Mouse (Mus musculus): ENCODE results near the gene Gtf2h2. TPM values are rescaled to one million over a fixed set of nuclear protein-coding genes. Genes with fewer than 3 reads are reported as not detected.

Gene Gtf2h2
- total RNA-seq (2023), result 50.4 to 58.8 TPM (median 52.8 TPM) in 4 replicates

GRCm38 (mm10) chr13:100492061-100492787, at the start of gene Gtf2h2:
TSS of gene Gtf2h2 (minus strand) at chr13:100492579.

DNA sequence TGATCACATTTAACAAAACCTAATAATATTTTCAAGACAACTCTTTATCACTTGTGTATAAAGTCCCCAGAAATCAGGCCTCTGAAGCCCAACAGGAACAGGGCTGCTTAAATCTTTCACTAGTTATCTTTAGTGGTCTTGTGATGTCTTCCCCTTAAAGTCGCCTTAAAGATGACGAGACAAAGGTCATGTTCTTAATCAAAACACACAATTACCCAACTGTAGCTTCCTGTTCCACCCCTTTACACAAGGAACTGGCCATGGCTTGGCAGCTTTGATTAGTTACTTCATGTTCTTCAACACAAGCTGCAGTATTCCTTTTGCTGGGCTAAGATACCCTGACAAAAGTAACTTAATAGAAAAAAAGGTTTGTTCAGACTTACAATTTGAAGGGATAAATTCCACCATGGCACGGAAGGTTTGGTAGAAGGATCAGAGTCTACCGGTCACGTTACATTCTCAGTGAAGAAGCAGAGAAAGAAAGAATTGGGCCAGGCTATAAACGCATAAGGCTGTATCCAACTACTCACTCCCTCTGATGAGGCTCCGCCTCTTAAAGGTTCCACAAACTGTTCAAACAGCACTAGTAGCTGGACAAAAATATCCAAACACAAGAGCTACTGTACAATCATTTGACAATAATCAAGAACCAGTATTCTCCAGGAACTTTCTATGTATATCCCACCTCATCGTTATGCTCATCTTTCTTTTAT, 39.8 kb downstream of the Gtf2h2 start, which contains the start of gene Naip1:
TSS of gene Naip1 (minus strand) at position 455 of the 713 bp plus-strand sequence.

Other genes starting within 250 kb of the Gtf2h2 start
- 5.8 to 6.8 TPM (median 6.1 TPM) in 4 replicates for gene Naip5, start 246.3 kb downstream of the Gtf2h2 start, total RNA-seq (2023)
- 3.1 to 4.0 TPM (median 3.6 TPM) in 4 replicates for gene Naip6, start 174.9 kb downstream of the Gtf2h2 start, total RNA-seq (2023)
- 0.17 to 0.19 TPM in 2 of 4 replicates, not detected in the others for gene Naip1, start 39.7 kb downstream of the Gtf2h2 start, total RNA-seq (2023)
- 0.24 TPM in 1 of 4 replicates, not detected in the others for gene Ocln, start 60.1 kb upstream of the Gtf2h2 start, total RNA-seq (2023)
- 9.2 to 15.0 TPM (median 10.3 TPM) in 4 replicates for gene Marveld2, start 124.4 kb upstream of the Gtf2h2 start, total RNA-seq (2023)
- gene Ak6, start 158.4 kb upstream of the Gtf2h2 start, total RNA-seq (2023), result 77.6 to 114 TPM (median 112 TPM) in 4 replicates
- 30.3 to 33.0 TPM (median 31.0 TPM) in 4 replicates for gene Rad17, start 158.5 kb upstream of the Gtf2h2 start, total RNA-seq (2023)
- gene Taf9, start 159.0 kb upstream of the Gtf2h2 start, total RNA-seq (2023), result 17.9 to 39.0 TPM (median 26.3 TPM) in 4 replicates
- gene Ccdc125, start 177.1 kb upstream of the Gtf2h2 start, total RNA-seq (2023), result 13.0 to 15.8 TPM (median 13.8 TPM) in 4 replicates
- 27.7 to 32.3 TPM (median 31.1 TPM) in 4 replicates for gene Cdk7, start 238.4 kb upstream of the Gtf2h2 start, total RNA-seq (2023)

Measured in B cell, adult 62 days (primary cell).